Mouse (Mus musculus): ENCODE results near the gene Megf9.

The Megf9 gene

GRCm38 (mm10) chr4:70446774-70447173 is 88.0 kb downstream of the Megf9 start:
- no peak for DNase-seq (ENCODE audit: low spot score)

GRCm38 (mm10) chr4:70420202-70420601 is 114.6 kb downstream of the Megf9 start:
- no peak for DNase-seq (ENCODE audit: low spot score)

GRCm38 (mm10) chr4:70412126-70412525 is 122.7 kb downstream of the Megf9 start:
- DNase-seq (ENCODE audit: low spot score): no peak

GRCm38 (mm10) chr4:70409994-70410721 is 124.6 kb downstream of the Megf9 start, which contains the start of gene Cdk5rap2:
Cdk5rap2 (minus strand) TSS chr4:70410443.
- DNase-seq (ENCODE audit: low spot score): peak; percentile 89

- DNase-seq (ENCODE audit: low spot score): no peak
These were observed 125.3 kb downstream of the Megf9 start for GRCm38 (mm10) chr4:70409456-70409855.

- DNase-seq (ENCODE audit: low spot score): no peak
These were observed 132.5 kb downstream of the Megf9 start for GRCm38 (mm10) chr4:70402109-70402819.

GRCm38 (mm10) chr4:70399476-70399875 is 135.3 kb downstream of the Megf9 start:
- no peak for DNase-seq (ENCODE audit: low spot score)

- no peak for DNase-seq (ENCODE audit: low spot score)
These were observed 135.7 kb downstream of the Megf9 start for GRCm38 (mm10) chr4:70399074-70399473.

GRCm38 (mm10) chr4:70398088-70398487 is 136.7 kb downstream of the Megf9 start:
- DNase-seq (ENCODE audit: low spot score): no peak

- no peak for DNase-seq (ENCODE audit: low spot score)
These were observed 138.1 kb downstream of the Megf9 start for GRCm38 (mm10) chr4:70396701-70397100.

GRCm38 (mm10) chr4:70394736-70395135 is 140.1 kb downstream of the Megf9 start:
- DNase-seq (ENCODE audit: low spot score): no peak

- no peak for DNase-seq (ENCODE audit: low spot score)
These were observed 142.9 kb downstream of the Megf9 start for GRCm38 (mm10) chr4:70391760-70392372.

GRCm38 (mm10) chr4:70391073-70391472 is 143.7 kb downstream of the Megf9 start:
- no peak for DNase-seq (ENCODE audit: low spot score)

GRCm38 (mm10) chr4:70386206-70386605 is 148.6 kb downstream of the Megf9 start:
- DNase-seq (ENCODE audit: low spot score): no peak

- DNase-seq (ENCODE audit: low spot score): no peak
These were observed 157.4 kb downstream of the Megf9 start for GRCm38 (mm10) chr4:70377359-70377758.
